Mouse (Mus musculus) thymus, postnatal 25 days (tissue): Measurements from ENCODE around the gene Slc22a2.
"Not testable (repeated sequence)": the region's sequence is repeated elsewhere in the genome, so short reads cannot be mapped to it uniquely, and the experiment has no call there.

Experiments
- DNase-seq: peaks from one replicate; pipeline ENCODE4 v3.0.0; 2022

The Slc22a2 gene

DNA sequence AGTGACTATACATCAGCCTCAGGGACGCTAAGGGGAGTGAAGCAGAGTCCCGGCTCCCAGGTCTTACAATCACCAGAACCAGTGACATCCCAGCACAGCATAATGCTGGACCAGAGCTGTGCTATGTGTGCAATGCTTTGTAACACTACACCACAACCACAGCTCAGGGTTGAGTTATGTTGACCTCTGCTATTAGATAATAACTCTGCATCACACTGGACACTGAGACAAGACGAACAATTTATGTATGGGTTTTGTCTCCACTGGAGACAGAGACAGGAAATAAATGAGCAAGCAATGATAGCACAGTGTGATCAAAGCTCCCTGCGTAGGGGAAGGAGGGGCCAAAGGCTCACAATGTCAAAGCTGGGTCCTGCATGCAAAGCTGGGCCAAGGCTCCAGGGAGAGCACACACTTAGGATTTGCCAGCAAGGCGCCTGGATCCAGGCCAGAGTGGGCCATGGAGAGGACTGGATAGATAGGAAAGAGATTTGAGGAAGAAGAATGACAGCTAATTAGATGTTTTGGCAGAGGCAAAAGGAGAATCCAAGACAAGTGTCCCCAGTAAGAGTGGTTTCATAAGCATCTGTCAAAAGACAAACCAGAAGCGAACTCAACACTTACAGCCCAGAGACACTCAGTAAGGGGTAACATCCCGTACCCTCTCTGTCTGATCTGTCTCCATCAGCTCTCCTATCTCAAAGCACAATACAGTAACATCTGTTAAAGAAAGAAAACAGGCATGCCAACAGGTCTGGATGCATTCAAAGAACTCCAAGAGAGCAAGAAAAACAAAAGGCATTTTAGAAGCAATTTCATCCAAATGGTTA is 48.1 kb downstream of the Slc22a2 start:
- DNase-seq = no peak

DNA sequence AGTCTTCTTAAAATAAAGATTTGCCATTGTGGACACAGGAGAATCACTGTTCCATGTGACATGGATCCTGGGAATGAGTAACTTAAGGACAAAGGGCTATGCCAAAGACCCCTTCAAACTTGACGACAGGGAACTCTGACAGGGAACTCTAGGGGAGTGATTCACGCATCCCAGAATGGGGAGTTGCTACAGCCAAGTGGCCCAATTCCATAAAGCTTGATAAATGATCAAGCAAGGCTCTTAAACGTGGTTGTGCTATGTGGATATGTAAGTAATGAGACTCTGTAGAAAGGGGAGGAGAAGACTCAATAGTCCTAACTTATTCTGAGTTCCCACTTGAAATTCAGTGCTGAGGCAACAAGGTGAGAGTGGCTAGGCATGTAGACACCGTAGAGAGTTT is 50.9 kb downstream of the Slc22a2 start:
- no peak for DNase-seq

- no peak for DNase-seq
Measured at GRCm38 (mm10) chr17:12639585-12639984, 55.7 kb downstream of the Slc22a2 start.

DNA sequence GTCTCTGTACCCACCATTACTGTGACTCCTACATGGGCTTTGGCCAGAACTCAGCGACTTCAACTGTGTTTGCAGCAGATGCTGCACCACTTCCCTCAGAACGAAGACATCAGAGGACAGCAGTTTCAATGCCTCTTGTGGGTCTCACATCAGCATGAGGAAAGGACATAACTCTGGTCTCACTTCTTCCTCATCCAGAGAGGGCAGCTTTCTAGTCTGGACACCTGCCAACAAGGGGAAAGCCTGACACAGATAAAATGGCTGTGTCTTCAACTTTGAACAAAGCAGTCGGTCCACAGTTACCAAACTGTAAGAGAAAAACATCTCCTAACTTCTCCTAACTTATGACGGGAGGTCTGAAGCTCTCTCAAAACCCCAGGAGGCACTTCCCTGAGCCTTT is 57.2 kb downstream of the Slc22a2 start:
- no peak for DNase-seq

DNA sequence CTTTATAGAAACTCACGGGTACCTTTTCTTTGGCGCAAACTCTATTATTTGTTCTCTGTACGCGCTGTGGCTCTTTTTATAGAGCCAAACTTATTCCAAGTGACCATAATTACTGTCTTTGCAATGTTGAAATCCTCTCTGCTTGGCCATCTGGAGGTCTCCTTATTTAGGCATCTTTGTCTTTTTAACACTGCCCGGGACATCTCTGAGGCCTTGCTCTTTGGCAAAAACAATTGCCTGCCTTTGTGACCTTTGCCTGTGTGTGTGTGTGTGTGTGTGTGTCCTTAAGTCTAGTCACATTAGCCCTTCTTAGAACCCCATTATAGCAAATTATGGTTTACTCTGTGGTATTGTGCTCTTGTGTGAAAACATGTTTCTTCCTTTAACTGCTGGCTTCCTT is 61.5 kb downstream of the Slc22a2 start:
- DNase-seq = no peak

DNA sequence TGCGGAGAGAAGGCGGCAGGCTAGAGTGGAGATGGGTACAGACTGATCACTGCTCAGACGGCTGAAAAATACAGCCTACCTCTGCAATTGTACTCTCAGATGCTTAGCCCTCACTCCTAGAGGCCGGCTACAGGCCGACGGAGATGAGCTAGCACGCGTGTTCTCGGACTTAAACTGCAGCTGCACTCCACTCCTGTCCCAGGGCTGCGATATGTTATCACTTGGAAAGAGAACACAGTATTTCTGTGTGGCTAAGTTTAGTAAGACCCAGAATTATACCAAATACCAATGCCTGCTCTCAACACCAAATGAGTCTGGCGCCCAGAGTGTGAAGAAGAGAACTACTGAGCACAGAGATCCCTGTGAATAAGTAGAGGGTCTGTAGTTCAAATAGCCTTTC is 68.7 kb downstream of the Slc22a2 start:
- DNase-seq = no peak

GRCm38 (mm10) chr17:12654061-12654460 is 70.1 kb downstream of the Slc22a2 start:
- DNase-seq = no peak

DNA sequence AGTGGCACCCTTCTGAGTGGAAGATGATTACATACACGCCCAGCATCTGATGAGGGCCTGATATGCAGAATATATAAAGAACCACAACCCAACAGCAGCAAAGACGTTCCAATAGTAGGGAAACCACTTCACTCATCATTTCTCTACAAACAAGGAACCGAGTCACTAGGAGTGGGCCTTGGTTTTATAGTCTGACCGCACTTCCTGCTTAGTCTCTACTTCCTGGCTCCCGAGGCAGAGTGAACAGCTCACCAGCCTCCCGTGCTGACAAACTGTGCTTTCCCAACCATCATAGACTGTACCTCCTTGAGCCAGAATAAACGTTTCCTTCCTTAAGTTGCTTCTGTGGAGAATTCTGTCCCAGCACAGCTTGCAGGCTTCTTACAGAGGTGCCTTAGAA is 71.9 kb downstream of the Slc22a2 start:
- DNase-seq = peak; percentile 41

DNA sequence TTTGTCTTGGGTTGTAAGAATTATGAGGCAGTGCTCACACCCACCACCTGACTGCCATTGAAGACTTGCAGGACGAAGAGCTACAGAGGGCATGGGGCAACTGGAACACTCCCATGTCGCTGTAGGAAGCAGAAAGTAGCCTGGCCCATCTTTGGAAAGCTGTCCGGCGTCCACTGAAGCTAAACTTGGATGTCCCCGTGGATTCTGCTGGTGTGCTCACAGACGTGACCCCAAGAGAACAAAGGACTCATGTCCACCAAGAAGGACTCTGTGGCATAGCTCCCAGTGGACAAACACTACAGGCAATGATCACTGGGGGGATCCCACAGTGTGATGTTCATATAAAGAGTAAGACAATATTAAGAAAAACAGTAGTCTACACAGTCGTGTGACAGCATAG is 74.9 kb downstream of the Slc22a2 start:
- DNase-seq = no peak

DNA sequence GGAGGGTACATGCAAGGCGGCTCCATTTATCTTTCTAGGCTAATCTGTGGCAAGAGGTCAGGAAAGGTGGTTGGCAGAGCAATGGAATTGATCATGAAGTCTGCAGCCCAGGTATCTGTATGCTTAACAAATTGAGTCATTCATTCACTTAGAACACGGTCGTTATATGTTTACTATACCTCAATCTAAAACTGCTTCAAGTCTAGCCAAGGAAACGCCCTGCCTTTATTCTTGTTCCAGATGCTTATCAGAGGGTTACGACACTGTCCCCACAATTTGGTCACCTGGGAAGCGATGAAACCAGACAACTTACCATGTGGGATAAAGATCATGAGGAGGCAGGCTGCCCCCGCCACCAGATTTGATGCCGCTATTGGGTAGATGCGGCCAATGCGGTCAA is 75.3 kb downstream of the Slc22a2 start:
- DNase-seq = no peak

GRCm38 (mm10) chr17:12660572-12661260 is 76.8 kb downstream of the Slc22a2 start:
- DNase-seq = no peak

GRCm38 (mm10) chr17:12664156-12664555 is 80.2 kb downstream of the Slc22a2 start:
- DNase-seq = no peak

DNA sequence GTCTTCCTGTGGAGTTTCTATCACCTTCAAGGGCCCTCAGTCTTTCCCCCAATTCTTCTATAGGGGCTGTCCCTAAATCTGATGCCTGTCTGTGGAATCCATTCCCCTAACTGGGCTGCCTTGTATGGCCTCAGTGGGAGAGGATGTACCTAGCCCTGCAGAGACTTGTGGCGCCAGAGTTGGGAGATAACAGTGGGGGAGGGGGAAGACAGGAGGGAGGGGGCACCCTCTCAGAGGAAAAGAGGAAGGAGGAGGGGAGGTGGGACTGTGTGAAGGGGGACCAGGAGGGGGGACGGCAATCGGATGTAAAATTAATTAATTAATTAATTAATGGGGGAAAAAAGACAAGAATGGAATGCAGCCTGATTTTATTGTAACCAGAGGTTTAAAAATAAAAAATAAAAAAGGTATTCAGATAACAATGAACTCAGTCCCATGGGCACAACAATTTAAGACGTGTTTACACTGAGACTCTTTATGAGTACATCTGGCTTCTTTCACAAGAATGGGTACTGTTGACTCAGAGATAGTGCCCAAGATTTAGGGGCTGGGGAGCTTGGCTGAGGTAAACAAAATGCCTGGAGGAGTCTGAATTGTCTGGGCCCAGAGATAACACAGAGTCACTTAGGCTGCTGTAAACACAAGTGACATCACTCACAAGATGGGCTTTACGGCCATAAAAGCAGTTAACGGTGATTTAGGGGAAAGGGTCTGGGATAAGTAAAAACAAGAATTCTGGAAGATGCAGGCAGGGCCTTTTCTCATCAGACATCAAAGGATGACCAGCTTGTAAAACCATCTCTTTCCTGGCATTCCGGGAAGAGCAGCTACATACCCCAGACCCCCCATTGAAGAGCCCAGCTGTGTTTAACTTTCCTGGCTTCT is 84.8 kb downstream of the Slc22a2 start:
- no peak for DNase-seq

GRCm38 (mm10) chr17:12669363-12669679 is 85.4 kb downstream of the Slc22a2 start:
- DNase-seq = no peak

GRCm38 (mm10) chr17:12671029-12671605 is 87.2 kb downstream of the Slc22a2 start:
- no peak for DNase-seq

GRCm38 (mm10) chr17:12672285-12672790 is 88.4 kb downstream of the Slc22a2 start:
- DNase-seq = no peak

DNA sequence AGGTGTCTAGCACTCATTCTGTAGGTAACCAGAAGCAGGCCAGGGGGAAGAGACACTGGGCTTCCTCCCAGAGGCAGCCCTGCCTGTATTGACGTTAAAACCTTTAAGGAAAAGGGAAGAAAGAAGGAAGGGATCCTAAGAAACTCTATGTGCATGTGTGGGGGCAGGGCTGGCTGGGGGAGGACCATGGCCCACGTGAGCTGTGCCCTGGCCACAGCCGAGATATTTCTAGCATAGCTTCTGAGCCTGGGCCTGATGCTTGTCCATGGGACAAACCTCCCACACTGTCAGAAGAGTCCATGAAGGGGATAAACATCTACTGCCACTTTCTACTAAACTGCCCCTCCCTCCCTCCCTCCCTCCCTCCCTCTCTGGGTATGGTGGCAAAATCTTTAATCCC is 89.9 kb downstream of the Slc22a2 start:
- no peak for DNase-seq

GRCm38 (mm10) chr17:12674980-12675379 is 91.0 kb downstream of the Slc22a2 start:
- not testable (repeated sequence) for DNase-seq

- no peak for DNase-seq
Measured at GRCm38 (mm10) chr17:12675646-12676045, 91.7 kb downstream of the Slc22a2 start, which contains the start of gene Slc22a1. Gene Slc22a1 (minus strand): TSS chr17:12675829.

- DNase-seq = no peak
Measured at GRCm38 (mm10) chr17:12677139-12677538, 93.2 kb downstream of the Slc22a2 start.
